Mouse (Mus musculus): Measurements from ENCODE around the gene Ttc7b.

Gene Ttc7b

GRCm38 (mm10) chr12:100336241-100336640, 184.4 kb downstream of the Ttc7b start:
- no peak for DNase-seq (ENCODE audit: low spot score in 2 of 2)

DNA sequence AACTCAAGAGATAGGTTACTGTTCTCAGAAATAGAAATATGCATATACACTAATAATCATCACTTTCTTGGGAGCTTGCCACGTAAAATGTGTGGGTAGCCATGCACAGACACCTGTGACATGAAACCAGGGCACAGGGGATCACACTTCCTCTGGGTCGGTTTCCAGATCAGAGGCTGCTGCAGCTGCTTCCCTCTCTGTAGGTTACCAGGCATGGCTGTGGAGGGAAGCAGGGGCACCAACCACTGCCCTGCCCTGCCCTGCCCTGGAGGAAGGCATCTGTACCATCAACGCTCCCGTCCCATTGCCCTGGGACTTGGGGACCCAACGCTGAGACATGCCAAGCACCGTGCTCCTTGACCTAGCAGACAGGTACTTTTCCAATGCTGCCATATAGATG, 188.8 kb downstream of the Ttc7b start:
- no peak for DNase-seq (ENCODE audit: low spot score in 2 of 2)

DNA sequence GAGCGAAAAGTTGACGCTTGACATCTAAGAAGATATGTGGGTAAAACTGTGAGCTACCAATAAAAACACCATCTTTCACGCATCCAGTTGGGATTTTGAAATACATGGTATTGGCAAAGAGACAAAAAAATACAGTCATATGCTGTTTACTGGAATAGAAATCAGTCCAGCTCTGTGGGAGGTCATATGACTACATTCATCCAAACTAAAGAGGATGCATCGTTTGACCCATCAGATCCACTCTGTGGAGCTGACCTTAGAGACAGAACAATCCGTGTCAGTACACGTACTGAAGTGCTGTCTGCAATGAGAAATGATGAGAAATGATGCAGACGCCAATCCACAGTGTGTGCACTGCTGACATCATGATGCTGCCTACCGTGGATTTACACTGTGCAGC, 190.4 kb downstream of the Ttc7b start:
- no peak for DNase-seq (ENCODE audit: low spot score in 2 of 2)

GRCm38 (mm10) chr12:100328998-100329397, 191.6 kb downstream of the Ttc7b start:
- DNase-seq (ENCODE audit: low spot score in 2 of 2) = no peak

GRCm38 (mm10) chr12:100328557-100328956, 192.1 kb downstream of the Ttc7b start:
- no peak for DNase-seq (ENCODE audit: low spot score in 2 of 2)

DNA sequence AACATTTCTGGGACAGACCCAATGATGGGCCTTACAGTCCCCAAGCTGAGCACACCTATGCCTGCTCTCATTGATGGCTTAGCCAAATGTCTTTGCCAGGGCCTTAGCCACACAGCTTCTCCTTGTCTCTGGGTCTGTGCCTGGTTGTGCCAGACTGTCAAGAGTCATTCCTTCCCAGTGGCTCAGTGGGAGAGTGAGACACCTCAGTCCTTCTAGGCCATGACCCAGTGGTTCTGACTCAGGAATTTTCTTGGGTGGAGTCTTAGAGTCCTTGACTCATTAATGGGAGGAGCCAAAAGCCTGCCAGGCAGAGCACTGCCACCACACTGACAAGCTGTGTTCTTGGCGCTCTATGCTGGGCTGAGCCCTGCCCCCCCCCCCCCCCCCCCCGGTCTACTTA, 193.9 kb downstream of the Ttc7b start:
- no peak for DNase-seq (ENCODE audit: low spot score in 2 of 2)

- no peak for DNase-seq (ENCODE audit: low spot score in 2 of 2)
Observed at GRCm38 (mm10) chr12:100325618-100326017, 195.0 kb downstream of the Ttc7b start.

DNA sequence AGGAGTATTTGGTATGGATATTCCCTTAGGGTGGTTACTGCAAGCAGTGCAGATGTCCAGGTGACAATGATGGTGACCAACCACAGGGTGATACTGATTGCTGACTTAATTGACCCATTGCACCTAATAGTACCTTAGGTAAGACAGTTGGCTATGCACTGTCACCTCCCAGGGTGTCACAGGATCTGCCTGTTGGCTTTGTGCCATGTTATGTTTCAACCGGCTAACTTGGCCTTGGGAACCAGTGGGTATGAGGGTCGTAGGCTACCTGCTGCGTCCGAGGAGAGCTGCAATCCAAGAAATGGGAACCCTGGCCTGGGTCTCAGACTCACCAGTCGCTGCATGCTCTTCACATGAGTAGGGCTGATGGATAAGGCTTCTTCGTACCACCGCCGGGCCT, 195.4 kb downstream of the Ttc7b start:
- no peak for DNase-seq (ENCODE audit: low spot score in 2 of 2)

DNA sequence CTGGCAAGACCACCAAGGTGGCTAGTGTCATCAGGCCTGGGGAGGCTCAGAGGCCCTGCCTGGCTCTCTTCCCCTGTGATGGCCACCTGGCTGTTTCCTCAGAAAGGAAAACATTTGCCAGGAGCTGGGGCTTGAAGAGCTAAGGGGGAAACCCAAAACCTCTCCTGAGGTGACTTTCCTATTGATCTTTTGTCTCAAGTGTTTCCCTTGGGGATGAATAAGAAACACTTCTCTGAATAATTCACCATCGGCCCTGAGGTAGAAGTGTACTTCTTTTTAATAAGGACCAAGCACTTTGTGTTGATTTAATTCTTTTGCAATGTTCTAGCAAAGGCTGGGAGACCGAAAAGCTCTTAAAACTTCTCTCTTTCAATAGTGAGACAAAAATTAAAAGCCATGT, 197.0 kb downstream of the Ttc7b start:
- DNase-seq (ENCODE audit: low spot score in 2 of 2) = no peak

DNA sequence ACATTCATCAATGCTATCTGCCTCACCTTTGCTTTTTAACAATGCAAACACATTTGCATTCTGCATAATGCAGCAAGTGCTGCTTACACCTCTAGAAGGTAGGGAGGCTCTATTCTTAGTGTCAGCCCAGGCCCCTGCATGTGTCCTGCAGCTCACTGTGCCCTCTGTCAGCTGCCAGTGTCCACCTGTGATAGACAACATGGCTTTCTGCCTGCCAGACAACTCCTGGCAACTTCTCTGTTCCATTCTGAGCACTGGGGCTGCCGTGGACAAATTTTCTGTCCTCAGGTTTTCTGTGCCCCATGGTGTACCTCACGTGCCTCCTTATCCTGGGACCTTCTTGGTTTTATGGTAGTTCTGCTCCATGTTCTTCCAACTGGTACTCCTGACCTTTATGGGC, 198.4 kb downstream of the Ttc7b start:
- DNase-seq (ENCODE audit: low spot score in 2 of 2) = no peak

DNA sequence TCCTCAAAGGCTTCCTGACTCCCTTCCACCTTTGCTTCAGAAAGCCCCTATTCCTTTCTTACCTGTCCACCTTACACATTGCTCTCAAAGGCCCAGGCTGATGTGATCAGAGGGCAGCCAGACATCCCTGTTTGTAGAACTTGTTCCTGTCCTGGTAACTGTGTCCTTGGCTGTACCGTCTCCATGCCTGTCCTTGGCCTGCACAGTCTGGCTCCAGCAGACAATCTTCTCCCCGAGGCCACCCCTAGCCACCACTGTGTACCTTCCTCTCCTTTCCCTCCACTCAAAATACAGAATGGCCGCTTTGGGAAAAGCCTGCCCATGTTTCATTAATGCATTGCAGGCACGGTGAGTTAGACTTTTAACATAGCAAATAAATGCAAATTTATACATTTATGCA, 199.1 kb downstream of the Ttc7b start:
- no peak for DNase-seq (ENCODE audit: low spot score in 2 of 2)

DNA sequence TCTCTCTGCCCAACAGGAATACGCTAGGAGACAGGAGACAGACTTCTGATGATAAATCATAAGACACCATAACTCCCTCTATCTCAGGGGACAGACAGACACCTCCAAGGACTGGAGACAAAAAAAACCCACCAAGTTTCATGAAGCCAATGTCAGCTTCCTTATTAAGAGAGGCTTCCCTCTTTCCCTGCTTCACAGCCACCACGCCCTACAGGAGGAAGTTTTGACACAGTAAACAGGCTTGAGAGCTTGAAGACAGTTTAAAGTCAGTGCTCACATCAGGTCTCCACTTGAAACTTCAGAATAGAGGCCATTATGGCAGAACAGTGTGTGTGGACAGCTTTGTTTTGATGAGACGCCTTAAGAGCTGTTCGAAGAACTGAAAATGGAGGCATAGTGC, 200.9 kb downstream of the Ttc7b start:
- DNase-seq (ENCODE audit: low spot score in 2 of 2) = no peak

- DNase-seq (ENCODE audit: low spot score in 2 of 2) = no peak
Observed at GRCm38 (mm10) chr12:100317936-100318335, 202.7 kb downstream of the Ttc7b start.

GRCm38 (mm10) chr12:100316094-100316493, 204.5 kb downstream of the Ttc7b start:
- DNase-seq (ENCODE audit: low spot score in 2 of 2) = no peak

- no peak for DNase-seq (ENCODE audit: low spot score in 2 of 2)
Observed at GRCm38 (mm10) chr12:100315119-100315885, 205.3 kb downstream of the Ttc7b start.

GRCm38 (mm10) chr12:100313785-100314375, 206.7 kb downstream of the Ttc7b start:
- no peak for DNase-seq (ENCODE audit: low spot score in 2 of 2)

DNA sequence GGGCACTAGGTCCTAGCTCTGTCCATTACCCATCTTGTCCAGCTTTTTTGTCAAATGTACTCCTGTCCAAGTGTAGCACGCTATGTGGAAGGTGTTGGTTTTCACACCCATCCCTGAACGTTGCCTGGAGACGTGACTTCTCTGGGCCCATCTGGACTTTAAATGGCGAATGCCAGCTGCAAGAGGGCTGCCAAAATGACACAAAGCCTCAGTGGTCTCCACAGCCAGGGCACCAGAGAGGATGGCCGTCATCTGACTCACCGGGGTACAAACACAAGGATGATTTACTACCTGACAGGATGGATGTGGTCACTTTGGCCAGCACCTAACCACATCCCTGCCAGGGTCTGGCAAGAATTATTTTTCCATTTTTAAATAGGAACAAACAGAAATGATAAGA, 207.4 kb downstream of the Ttc7b start:
- no peak for DNase-seq (ENCODE audit: low spot score in 2 of 2)

- no peak for DNase-seq (ENCODE audit: low spot score in 2 of 2)
Observed at GRCm38 (mm10) chr12:100310471-100311392, 209.9 kb downstream of the Ttc7b start.

DNA sequence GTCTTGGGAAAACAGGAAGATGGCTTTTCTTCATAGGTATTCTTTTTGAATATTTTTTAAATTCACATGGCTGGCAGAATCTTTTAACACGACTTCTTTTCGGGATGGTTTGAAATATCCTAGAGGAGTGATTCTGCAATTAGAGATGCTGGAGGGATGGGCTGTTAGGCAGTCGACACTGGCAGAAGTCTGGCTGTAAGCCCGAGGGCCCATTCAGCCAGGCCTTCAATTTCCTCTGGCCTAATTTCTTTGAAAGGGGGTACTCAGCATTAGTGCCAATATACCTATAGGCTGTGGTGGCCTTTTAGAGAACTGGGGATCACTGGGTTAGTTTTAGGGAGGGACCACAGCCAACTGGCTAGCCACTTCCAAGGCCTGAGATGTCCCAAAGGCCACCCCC, 211.4 kb downstream of the Ttc7b start:
- no peak for DNase-seq (ENCODE audit: low spot score in 2 of 2)

- no peak for DNase-seq (ENCODE audit: low spot score in 2 of 2)
Observed at GRCm38 (mm10) chr12:100307501-100308260, 212.9 kb downstream of the Ttc7b start.

- no peak for DNase-seq (ENCODE audit: low spot score in 2 of 2)
Observed at GRCm38 (mm10) chr12:100306336-100306735, 214.3 kb downstream of the Ttc7b start.

All from frontal cortex, postnatal 14 days (tissue).